Mouse (Mus musculus): ENCODE results near the gene Gpr83.

GRCm38 (mm10) chr9:14872181-14872930 lies 12.3 kb downstream of the Gpr83 start:
- TF ChIP-seq GATA1 (IDR thresholded peaks at IDR 0.05; ENCODE audit: low read depth, low read length) (no peak), POLR2A (IDR thresholded peaks at IDR 0.05; ENCODE audit: control insufficient read depth in 1 of 2, insufficient read depth in 1 of 2, low read depth in 1 of 2, low read length in 2 of 2, poor library complexity in 1 of 2) (no peak), E2F4 (IDR thresholded peaks at IDR 0.05; ENCODE audit: borderline replicate concordance, low read depth, low read length) (no peak), CTCF (IDR thresholded peaks at IDR 0.05 in 2 of 3, conservative IDR thresholded peaks at IDR 0.05 in 1 of 3; ENCODE audit: control insufficient read depth in 1 of 3, insufficient read depth in 1 of 3, low read depth in 2 of 3, low read length in 3 of 3, poor library complexity in 1 of 3, severe bottlenecking in 1 of 3) (no peak), RCOR1 (IDR thresholded peaks at IDR 0.05; ENCODE audit: low read depth, low read length) (no peak), TCF12 (IDR thresholded peaks at IDR 0.05; ENCODE audit: low read depth, low read length) (no peak), MAZ (IDR thresholded peaks at IDR 0.05; ENCODE audit: low read depth, low read length) (no peak), ZC3H11A (IDR thresholded peaks at IDR 0.05; ENCODE audit: low read depth, low read length) (no peak), MXI1 (IDR thresholded peaks at IDR 0.05; ENCODE audit: low read depth, low read length) (no peak)
